Mouse (Mus musculus) embryonic facial prominence, embryonic 13.5 days (tissue): ENCODE results near the gene Extl2. TPM values are rescaled to one million over a fixed set of nuclear protein-coding genes. Genes with fewer than 3 reads are reported as not detected.

Source experiments
- ATAC-seq: fragments of 200-750 bp; cut with Nextera tagmentation; 2 replicates; pipeline ENCODE4 v1.8.0; 2017; ENCODE audit warnings: low read depth; ENCODE audit not compliant: insufficient number of reproducible peaks, insufficient read depth, low FRiP score, low TSS enrichment
- H3K27ac ChIP-seq: fragments of 300-500 bp; sonication (generic); 2 replicates; pipeline ENCODE4 v1.5.1; 2015; ENCODE audit warnings: moderate library complexity, mild to moderate bottlenecking, inconsistent platforms
- H3K27me3 ChIP-seq: fragments of 300-500 bp; sonication (generic); 2 replicates; pipeline ENCODE4 v1.6.1; 2015; ENCODE audit warnings: mild to moderate bottlenecking, inconsistent platforms
- H3K36me3 ChIP-seq: fragments of 300-500 bp; sonication (generic); 2 replicates; pipeline ENCODE4 v1.6.1; 2015; ENCODE audit warnings: mild to moderate bottlenecking, inconsistent platforms
- H3K4me1 ChIP-seq: fragments of 300-500 bp; sonication (generic); 2 replicates; pipeline ENCODE4 v1.6.1; 2015; ENCODE audit warnings: inconsistent platforms
- H3K4me2 ChIP-seq: fragments of 300-500 bp; sonication (generic); 2 replicates; pipeline ENCODE4 v1.6.1; 2015; ENCODE audit warnings: moderate library complexity, mild to moderate bottlenecking, inconsistent platforms
- H3K4me3 ChIP-seq: fragments of 300-500 bp; sonication (generic); 2 replicates; pipeline ENCODE4 v1.5.1; 2015; ENCODE audit warnings: mild to moderate bottlenecking, inconsistent platforms
- H3K9ac ChIP-seq: fragments of 300-500 bp; sonication (generic); 2 replicates; pipeline ENCODE4 v1.6.1; 2015; ENCODE audit warnings: mild to moderate bottlenecking, inconsistent platforms
- H3K9me3 ChIP-seq: fragments of 300-500 bp; sonication (generic); 2 replicates; pipeline ENCODE4 v1.6.1; 2016; ENCODE audit warnings: inconsistent platforms
- WGBS: fragments of 180-500 bp; shearing (Covaris S2); methylation state at CpG from one replicate; pipeline ENCODE4 v1.1.7; 2015; ENCODE audit warnings: mixed read lengths; 5-methylcytosine and 5-hydroxymethylcytosine counted together
- polyA plus RNA-seq: library from polyadenylated mRNA; unstranded; fragments of >200 nt; fragmentation: Nextera tagmentation; extraction: Ambion mirVana; gene quantifications from 2 replicates; pipeline ENCODE4 v1.2.1, GENCODE M21; 2015

Gene Extl2
- polyA plus RNA-seq, 1 experiment from 2014 or later: 18.0 TPM

DNA sequence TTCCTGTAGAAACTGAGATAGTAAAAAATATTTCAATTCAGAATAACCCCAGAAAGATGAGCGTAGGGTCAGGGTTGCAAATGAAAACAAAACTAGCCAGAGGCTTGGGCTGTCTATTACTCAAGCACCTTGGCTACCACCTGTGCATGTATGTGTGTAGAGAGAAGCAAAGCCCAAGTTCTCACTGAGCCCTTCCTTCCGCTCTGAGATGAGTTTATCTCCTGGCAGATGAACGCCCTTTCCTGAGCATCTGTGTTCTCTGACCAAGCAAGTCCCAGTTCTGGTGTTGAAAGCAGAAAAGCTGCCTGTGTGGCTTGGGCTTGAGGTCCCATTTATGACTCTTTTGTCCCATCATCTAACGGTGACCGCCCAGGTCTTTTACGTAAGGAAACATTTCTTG lies 7.6 kb downstream of the Extl2 start:
- WGBS: 93% methylated on average over 6 of the region's 6 CpGs
- H3K9ac ChIP-seq: no peak overlapping the region
- H3K27me3 ChIP-seq: no peaks in the 10 kb centered on the region
- no peak overlapping the region for H3K4me2 ChIP-seq
- no peaks in the 10 kb centered on the region for H3K9me3 ChIP-seq
- no peak overlapping the region for H3K4me3 ChIP-seq
- no peak for ATAC-seq
- H3K4me1 ChIP-seq: no peaks in the 10 kb centered on the region
- no peaks in the 10 kb centered on the region for H3K36me3 ChIP-seq
- H3K27ac ChIP-seq: no peak overlapping the region

- WGBS: 90% methylated on average over 13 of the region's 13 CpGs
- Histone ChIP-seq H3K27ac (no peak overlapping the region), H3K4me1 (no peaks in the 10 kb centered on the region), H3K4me3 (no peak overlapping the region), H3K27me3 (no peaks in the 10 kb centered on the region), H3K9ac (no peak overlapping the region), H3K9me3 (no peaks in the 10 kb centered on the region), H3K36me3 (no peaks in the 10 kb centered on the region), H3K4me2 (no peak overlapping the region)
- no peak for ATAC-seq
These were observed 8.9 kb downstream of the Extl2 start for GRCm38 (mm10) chr3:116016116-116016515.

- Histone ChIP-seq H3K27ac (no peak overlapping the region), H3K9ac (no peak overlapping the region), H3K9me3 (no peaks in the 10 kb centered on the region), H3K4me1 (no peaks in the 10 kb centered on the region), H3K36me3 (no peaks in the 10 kb centered on the region), H3K27me3 (no peaks in the 10 kb centered on the region), H3K4me2 (no peak overlapping the region), H3K4me3 (no peak overlapping the region)
- 69% methylated on average over 4 of the region's 4 CpGs for WGBS
- ATAC-seq: no peak
These were observed 11.3 kb downstream of the Extl2 start for GRCm38 (mm10) chr3:116018606-116019005.

DNA sequence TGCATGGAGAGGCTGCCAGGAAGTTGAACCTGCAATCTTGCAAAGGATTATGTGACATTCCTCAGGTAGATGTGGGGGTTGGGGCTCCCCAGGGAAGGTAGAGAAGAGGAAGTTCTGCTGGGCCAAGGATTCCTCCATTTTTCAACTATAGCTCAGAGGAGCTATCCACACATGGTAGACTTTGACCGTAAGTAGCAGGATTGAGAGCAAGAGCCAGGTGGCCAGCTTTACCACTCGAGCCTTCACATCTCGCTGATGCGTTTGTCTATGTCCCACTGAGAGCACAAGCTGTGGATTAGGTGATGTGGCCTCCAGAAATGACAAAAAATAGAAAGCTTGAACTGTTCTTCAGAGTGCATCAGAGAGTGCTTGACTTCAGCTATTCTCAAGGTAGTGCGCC lies 11.9 kb downstream of the Extl2 start:
- Histone ChIP-seq H3K4me1 (no peaks in the 10 kb centered on the region), H3K36me3 (peaks cover 2% of the 10 kb centered on the region; the same call in 1 of the 2 replicates), H3K9ac (no peak overlapping the region), H3K27me3 (no peaks in the 10 kb centered on the region), H3K27ac (no peak overlapping the region), H3K4me2 (no peak overlapping the region), H3K4me3 (no peak overlapping the region), H3K9me3 (no peaks in the 10 kb centered on the region)
- ATAC-seq: no peak
- WGBS: 90% methylated on average over 5 of the region's 5 CpGs

DNA sequence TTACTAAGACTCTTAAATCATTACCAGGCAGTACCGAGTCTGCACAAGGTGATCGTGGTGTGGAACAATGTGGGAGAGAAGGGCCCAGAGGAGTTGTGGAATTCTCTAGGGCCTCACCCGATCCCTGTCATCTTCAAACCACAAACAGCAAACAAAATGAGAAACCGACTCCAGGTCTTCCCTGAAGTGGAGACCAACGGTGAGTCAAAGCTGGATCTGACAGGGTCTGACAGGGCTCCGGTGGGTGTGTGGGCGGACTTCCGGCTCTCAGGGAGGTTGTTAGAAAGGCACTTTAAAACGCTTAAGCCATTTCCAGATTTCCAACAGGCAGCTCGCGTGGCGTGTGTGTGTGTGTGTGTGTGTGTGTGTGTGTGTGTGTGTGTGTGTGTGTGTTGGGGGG lies 17.0 kb downstream of the Extl2 start:
- Histone ChIP-seq H3K4me1 (0 out of 2 replicates have a peak, but pooled peaks cover 6% of the 10 kb centered on the region), H3K9me3 (no peaks in the 10 kb centered on the region), H3K36me3 (peaks cover 15% of the 10 kb centered on the region), H3K9ac (no peak overlapping the region), H3K4me3 (no peak overlapping the region), H3K4me2 (no peak overlapping the region), H3K27ac (no peak overlapping the region), H3K27me3 (no peaks in the 10 kb centered on the region)
- ATAC-seq: no peak
- WGBS: 58% methylated on average over 12 of the region's 12 CpGs

DNA sequence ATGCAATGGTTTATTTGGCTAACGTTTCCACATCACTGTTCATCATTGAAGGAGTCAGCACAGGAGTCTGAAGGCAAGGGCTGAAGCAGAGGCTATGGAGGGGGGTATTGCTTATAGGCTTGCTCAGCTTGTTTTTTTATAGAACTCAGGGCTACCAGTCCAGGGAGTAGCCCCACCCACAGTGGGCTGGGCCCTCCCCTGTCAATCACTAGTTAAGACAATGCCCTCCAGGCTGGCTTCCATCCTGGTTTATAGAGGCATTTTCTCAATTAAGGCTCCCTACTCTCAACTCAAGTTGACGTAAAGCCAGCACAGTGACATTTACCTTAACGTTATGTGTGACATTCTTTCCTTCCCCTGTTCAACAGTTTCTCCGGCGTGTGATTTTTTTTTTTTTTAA lies 17.4 kb downstream of the Extl2 start:
- H3K4me1 ChIP-seq: 0 out of 2 replicates have a peak, but pooled peaks cover 6% of the 10 kb centered on the region
- H3K27me3 ChIP-seq: no peaks in the 10 kb centered on the region
- no peak for ATAC-seq
- WGBS: 42% methylated on average over 5 of the region's 5 CpGs
- H3K27ac ChIP-seq: no peak overlapping the region
- no peak overlapping the region for H3K4me3 ChIP-seq
- H3K36me3 ChIP-seq: peaks cover 15% of the 10 kb centered on the region
- no peaks in the 10 kb centered on the region for H3K9me3 ChIP-seq
- H3K4me2 ChIP-seq: no peak overlapping the region
- no peak overlapping the region for H3K9ac ChIP-seq

DNA sequence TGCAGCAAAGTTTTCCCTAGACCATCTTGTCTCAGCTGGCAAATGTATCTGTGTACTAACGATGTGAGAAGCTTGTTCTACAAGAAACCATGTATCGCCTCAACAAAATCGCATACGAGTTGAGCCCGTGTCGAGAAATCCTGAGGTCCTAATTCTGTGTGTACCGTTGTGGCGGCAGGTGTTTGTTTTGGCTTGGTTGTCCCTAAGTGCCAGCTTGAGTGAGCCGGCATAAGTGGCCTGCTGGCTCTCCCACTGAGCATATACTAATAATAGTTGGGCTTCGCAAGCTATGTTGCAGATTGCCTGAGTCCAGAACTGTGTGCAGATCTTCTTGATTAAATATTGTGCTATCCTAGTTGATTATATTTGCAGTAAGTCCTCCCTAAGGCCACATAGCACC lies 18.4 kb downstream of the Extl2 start:
- H3K27me3 ChIP-seq: no peaks in the 10 kb centered on the region
- H3K27ac ChIP-seq: no peak overlapping the region
- 0 out of 2 replicates have a peak, but pooled peaks cover 6% of the 10 kb centered on the region for H3K4me1 ChIP-seq
- H3K36me3 ChIP-seq: peaks cover 15% of the 10 kb centered on the region
- no peak overlapping the region for H3K4me2 ChIP-seq
- H3K9me3 ChIP-seq: no peaks in the 10 kb centered on the region
- WGBS: 93% methylated on average over 10 of the region's 10 CpGs
- no peak overlapping the region for H3K9ac ChIP-seq
- no peak for ATAC-seq
- H3K4me3 ChIP-seq: no peak overlapping the region

- H3K9ac ChIP-seq: no peak overlapping the region
- no peak overlapping the region for H3K4me3 ChIP-seq
- no peaks in the 10 kb centered on the region for H3K27me3 ChIP-seq
- no peak for ATAC-seq
- H3K27ac ChIP-seq: no peak overlapping the region
- peaks cover 15% of the 10 kb centered on the region for H3K36me3 ChIP-seq
- H3K4me1 ChIP-seq: 0 out of 2 replicates have a peak, but pooled peaks cover 6% of the 10 kb centered on the region
- WGBS: 82% methylated on average over 20 of the region's 20 CpGs
- H3K4me2 ChIP-seq: no peak overlapping the region
- no peaks in the 10 kb centered on the region for H3K9me3 ChIP-seq
These were observed 19.7 kb downstream of the Extl2 start for GRCm38 (mm10) chr3:116026996-116027395.

GRCm38 (mm10) chr3:116030152-116030788 lies 23.0 kb downstream of the Extl2 start:
- WGBS: 69% methylated on average over 10 of the region's 11 CpGs
- no peak overlapping the region for H3K9ac ChIP-seq
- no peaks in the 10 kb centered on the region for H3K27me3 ChIP-seq
- H3K4me2 ChIP-seq: no peak overlapping the region
- no peak overlapping the region for H3K27ac ChIP-seq
- H3K4me1 ChIP-seq: no peaks in the 10 kb centered on the region
- no peaks in the 10 kb centered on the region for H3K9me3 ChIP-seq
- H3K4me3 ChIP-seq: no peak overlapping the region
- H3K36me3 ChIP-seq: peaks cover 8% of the 10 kb centered on the region; the same call in 1 of the 2 replicates
- ATAC-seq: no peak

- Histone ChIP-seq H3K36me3 (no peaks in the 10 kb centered on the region), H3K4me1 (no peaks in the 10 kb centered on the region), H3K4me3 (no peak overlapping the region), H3K9ac (no peak overlapping the region), H3K27me3 (no peaks in the 10 kb centered on the region), H3K4me2 (no peak overlapping the region), H3K27ac (no peak overlapping the region), H3K9me3 (no peaks in the 10 kb centered on the region)
- WGBS: 47% methylated on average over 6 of the region's 6 CpGs
- ATAC-seq: no peak
These were observed 26.1 kb downstream of the Extl2 start for GRCm38 (mm10) chr3:116033218-116033870.

DNA sequence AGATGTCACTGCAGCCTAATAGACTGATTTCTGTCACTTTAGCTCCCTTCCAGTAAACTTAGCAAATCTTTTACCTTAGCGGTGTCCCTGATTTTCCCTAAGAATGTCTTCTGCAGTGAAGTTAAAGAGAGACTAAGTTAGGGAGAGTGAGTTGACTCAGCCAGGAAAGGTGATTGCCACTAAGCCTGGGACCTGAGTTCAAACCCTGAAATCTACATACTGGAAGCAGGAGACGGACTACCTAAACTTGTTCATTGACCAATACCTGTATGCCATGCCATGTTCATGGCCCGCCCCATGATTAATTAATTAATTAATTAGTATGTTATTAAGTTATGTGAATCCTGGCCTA lies 26.6 kb downstream of the Extl2 start:
- 59% methylated on average over 3 of the region's 3 CpGs for WGBS
- Histone ChIP-seq H3K4me3 (no peak overlapping the region), H3K9ac (no peak overlapping the region), H3K27ac (no peak overlapping the region), H3K4me1 (no peaks in the 10 kb centered on the region), H3K9me3 (no peaks in the 10 kb centered on the region), H3K27me3 (no peaks in the 10 kb centered on the region), H3K4me2 (no peak overlapping the region), H3K36me3 (no peaks in the 10 kb centered on the region)
- ATAC-seq: no peak

GRCm38 (mm10) chr3:116040776-116041175 lies 33.5 kb downstream of the Extl2 start:
- Histone ChIP-seq H3K4me3 (no peak overlapping the region), H3K27me3 (no peaks in the 10 kb centered on the region), H3K27ac (no peak overlapping the region), H3K4me2 (no peak overlapping the region), H3K4me1 (no peaks in the 10 kb centered on the region), H3K9me3 (no peaks in the 10 kb centered on the region), H3K9ac (no peak overlapping the region), H3K36me3 (no peaks in the 10 kb centered on the region)
- WGBS: 75% methylated on average over 3 of the region's 3 CpGs
- ATAC-seq: no peak
